Mouse (Mus musculus): ENCODE data around the gene Ubc. TPM values are rescaled to one million over a fixed set of nuclear protein-coding genes. Genes with fewer than 3 reads are reported as not detected.

Gene Ubc
- polyA plus RNA-seq, 1 experiment: 1,009 TPM

GRCm38 (mm10) chr5:125403481-125404465, 13.8 kb upstream of the Ubc start:
- TF ChIP-seq CTCF (IDR thresholded peaks at IDR 0.05; ENCODE audit: borderline replicate concordance, insufficient read depth, low read depth, low read length) (no peak), POLR2A (IDR thresholded peaks at IDR 0.05; ENCODE audit: borderline replicate concordance, insufficient read depth, low read length) (no peak)
- H3K27me3 ChIP-seq (ENCODE audit: control insufficient read depth, insufficient read depth, low read length): no peaks in the 10 kb centered on the region
- WGBS: 37% methylated on average over 31 of the region's 31 CpGs
- peak; percentile 61 to 73 for DNase-seq
- peaks cover 3% of the 10 kb centered on the region; the same call in 1 of the 2 replicates for H3K4me1 ChIP-seq (ENCODE audit: control insufficient read depth, insufficient read depth, low read length)
- no peak overlapping the region for H3K27ac ChIP-seq (ENCODE audit: insufficient read depth, low read length)
- peak overlapping the region; percentile 77 for H3K4me3 ChIP-seq (replicated peaks; ENCODE audit: insufficient read depth, low read depth, low read length)

- TF ChIP-seq CTCF (IDR thresholded peaks at IDR 0.05; ENCODE audit: borderline replicate concordance, insufficient read depth, low read depth, low read length) (no peak), POLR2A (IDR thresholded peaks at IDR 0.05; ENCODE audit: borderline replicate concordance, insufficient read depth, low read length) (no peak)
- no peak for DNase-seq
- no peaks in the 10 kb centered on the region for H3K27me3 ChIP-seq (ENCODE audit: control insufficient read depth, insufficient read depth, low read length)
- H3K4me1 ChIP-seq (ENCODE audit: control insufficient read depth, insufficient read depth, low read length): peaks cover 3% of the 10 kb centered on the region; the same call in 1 of the 2 replicates
- H3K27ac ChIP-seq (ENCODE audit: insufficient read depth, low read length): no peak overlapping the region
- 87% methylated on average over 6 of the region's 6 CpGs for WGBS
- H3K4me3 ChIP-seq (replicated peaks; ENCODE audit: insufficient read depth, low read depth, low read length): no peak overlapping the region
Measured at GRCm38 (mm10) chr5:125402991-125403390, 13.0 kb upstream of the Ubc start.

- Histone ChIP-seq H3K27me3 (ENCODE audit: control insufficient read depth, insufficient read depth, low read length) (no peaks in the 10 kb centered on the region), H3K4me3 (replicated peaks; ENCODE audit: insufficient read depth, low read depth, low read length) (no peak overlapping the region), H3K27ac (ENCODE audit: insufficient read depth, low read length) (no peak overlapping the region), H3K4me1 (ENCODE audit: control insufficient read depth, insufficient read depth, low read length) (peaks cover 3% of the 10 kb centered on the region; the same call in 1 of the 2 replicates)
- TF ChIP-seq POLR2A (IDR thresholded peaks at IDR 0.05; ENCODE audit: borderline replicate concordance, insufficient read depth, low read length): no peak
- TF ChIP-seq CTCF (IDR thresholded peaks at IDR 0.05; ENCODE audit: borderline replicate concordance, insufficient read depth, low read depth, low read length): no peak
- 80% methylated on average over 10 of the region's 10 CpGs for whole genome bisulfite sequencing
- no peak for DNase-seq
Measured at GRCm38 (mm10) chr5:125402476-125402875, 12.5 kb upstream of the Ubc start.

GRCm38 (mm10) chr5:125400903-125401302, 10.9 kb upstream of the Ubc start:
- Histone ChIP-seq H3K27me3 (ENCODE audit: control insufficient read depth, insufficient read depth, low read length) (no peaks in the 10 kb centered on the region), H3K4me1 (ENCODE audit: control insufficient read depth, insufficient read depth, low read length) (no peaks in the 10 kb centered on the region), H3K27ac (ENCODE audit: insufficient read depth, low read length) (no peak overlapping the region), H3K4me3 (replicated peaks; ENCODE audit: insufficient read depth, low read depth, low read length) (no peak overlapping the region)
- 75% methylated on average over 7 of the region's 7 CpGs for WGBS
- TF ChIP-seq POLR2A (IDR thresholded peaks at IDR 0.05; ENCODE audit: borderline replicate concordance, insufficient read depth, low read length) (no peak), CTCF (IDR thresholded peaks at IDR 0.05; ENCODE audit: borderline replicate concordance, insufficient read depth, low read depth, low read length) (no peak)
- DNase-seq: no peak

GRCm38 (mm10) chr5:125395008-125395407, 5.0 kb upstream of the Ubc start:
- 70% methylated on average over 3 of the region's 3 CpGs for WGBS
- Histone ChIP-seq H3K27ac (ENCODE audit: insufficient read depth, low read length) (peak overlapping the region; percentile 77; the same call in 1 of the 2 replicates), H3K4me3 (replicated peaks; ENCODE audit: insufficient read depth, low read depth, low read length) (no peak overlapping the region), H3K27me3 (ENCODE audit: control insufficient read depth, insufficient read depth, low read length) (no peaks in the 10 kb centered on the region), H3K4me1 (ENCODE audit: control insufficient read depth, insufficient read depth, low read length) (peaks cover 12% of the 10 kb centered on the region; the same call in 1 of the 2 replicates)
- TF ChIP-seq POLR2A (IDR thresholded peaks at IDR 0.05; ENCODE audit: borderline replicate concordance, insufficient read depth, low read length): no peak
- TF ChIP-seq CTCF (IDR thresholded peaks at IDR 0.05; ENCODE audit: borderline replicate concordance, insufficient read depth, low read depth, low read length): no peak
- no peak for DNase-seq

GRCm38 (mm10) chr5:125393622-125394603, 3.9 kb upstream of the Ubc start:
- peak; percentile 58 to 66 for DNase-seq
- Histone ChIP-seq H3K4me1 (ENCODE audit: control insufficient read depth, insufficient read depth, low read length) (peaks cover 12% of the 10 kb centered on the region; the same call in 1 of the 2 replicates), H3K27me3 (ENCODE audit: control insufficient read depth, insufficient read depth, low read length) (no peaks in the 10 kb centered on the region), H3K4me3 (replicated peaks; ENCODE audit: insufficient read depth, low read depth, low read length) (peak overlapping the region; percentile 59), H3K27ac (ENCODE audit: insufficient read depth, low read length) (peak overlapping the region; percentile 99)
- WGBS: 13% methylated on average over 24 of the region's 25 CpGs
- no peak for TF ChIP-seq POLR2A (IDR thresholded peaks at IDR 0.05; ENCODE audit: borderline replicate concordance, insufficient read depth, low read length)
- no peak for TF ChIP-seq CTCF (IDR thresholded peaks at IDR 0.05; ENCODE audit: borderline replicate concordance, insufficient read depth, low read depth, low read length)

GRCm38 (mm10) chr5:125392977-125393621, 3.1 kb upstream of the Ubc start:
- Histone ChIP-seq H3K4me3 (replicated peaks; ENCODE audit: insufficient read depth, low read depth, low read length) (peak overlapping the region; percentile 59), H3K4me1 (ENCODE audit: control insufficient read depth, insufficient read depth, low read length) (peaks cover 12% of the 10 kb centered on the region; the same call in 1 of the 2 replicates), H3K27me3 (ENCODE audit: control insufficient read depth, insufficient read depth, low read length) (no peaks in the 10 kb centered on the region), H3K27ac (ENCODE audit: insufficient read depth, low read length) (peak overlapping the region; percentile 99)
- WGBS: 1% methylated on average over 20 of the region's 20 CpGs
- peak; percentile 96 to 97 for DNase-seq
- TF ChIP-seq POLR2A (IDR thresholded peaks at IDR 0.05; ENCODE audit: borderline replicate concordance, insufficient read depth, low read length) (peak; percentile 47; the same call in 1 of the 2 replicates), CTCF (IDR thresholded peaks at IDR 0.05; ENCODE audit: borderline replicate concordance, insufficient read depth, low read depth, low read length) (no peak)
